Mouse (Mus musculus) bone marrow macrophage, adult 2 months (primary cell): ENCODE measurements around the gene Tmie.

Source experiments
- CTCF ChIP-seq: IDR thresholded peaks from 2 replicates; pipeline ENCODE4 v1.5.1; 2012; ENCODE audit warnings: low read depth, mild to moderate bottlenecking, low read length, moderate library complexity
- POLR2A ChIP-seq: IDR thresholded peaks from 2 replicates; pipeline ENCODE4 v1.6.1; 2012; ENCODE audit warnings: mild to moderate bottlenecking, low read depth, low read length, borderline replicate concordance

- TF ChIP-seq POLR2A = no peak
- TF ChIP-seq CTCF = no peak
Observed at GRCm38 (mm10) chr9:110914631-110915236, 34.8 kb upstream of the Tmie start.
